Mouse (Mus musculus) testis, adult 2 months (tissue): ENCODE results near the gene Acox3.

Experiments
- CTCF ChIP-seq: fragments of 200-500 bp; IDR thresholded peaks from 2 replicates; pipeline ENCODE4 v1.5.1; 2012; ENCODE audit warnings: low read depth, mild to moderate bottlenecking, inconsistent platforms, low read length, moderate library complexity; ENCODE audit not compliant: control insufficient read depth, insufficient read depth, insufficient replicate concordance
- POLR2A ChIP-seq: fragments of 200-500 bp; IDR thresholded peaks from 2 replicates; pipeline ENCODE4 v1.6.1; 2012; ENCODE audit warnings: low read depth, mild to moderate bottlenecking, inconsistent platforms, low read length, moderate library complexity; ENCODE audit not compliant: control insufficient read depth

DNA sequence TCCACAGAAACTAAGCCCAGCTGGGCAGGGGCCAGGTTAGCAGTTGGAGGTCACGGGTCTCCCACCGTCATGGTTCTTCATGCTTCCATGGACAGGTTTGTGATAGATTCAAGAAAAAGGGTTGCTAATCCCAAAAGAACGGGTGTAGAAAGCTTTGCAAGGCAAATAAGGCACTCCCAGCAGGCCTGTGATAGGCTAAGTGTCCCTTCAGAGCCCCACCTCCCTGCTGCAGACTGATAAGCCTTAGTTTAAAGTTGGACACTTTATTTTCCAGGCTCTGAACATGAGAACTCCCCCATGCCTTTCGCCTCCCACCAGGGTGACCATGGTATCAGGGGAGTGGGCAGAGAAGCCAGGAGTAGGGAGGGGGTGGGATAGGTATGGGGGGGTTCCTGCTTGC lies 61.2 kb downstream of the Acox3 start:
- no peak for TF ChIP-seq POLR2A
- no peak for TF ChIP-seq CTCF
